11 mouse cellular contexts compared by ENCODE assay signal in genomic region chr1:166898741-166899140, GRCm38 (mm10).
"Had no signal": no experiment of that assay in that cellular context is flagged by ENCODE, and none has a peak within 500 bp of the region (broad histone marks: within the 10 kb centered on the region; RNA-seq: fewer than 3 reads in every experiment).

No protein-coding gene starts in this region.

- ATAC-seq: intestine, postnatal 0 days; lung, postnatal 0 days; midbrain, embryonic 15.5 days had no signal

- DNase-seq: kidney, postnatal 10 days; kidney, postnatal 36 days; left cerebral cortex, postnatal 4 days; liver, postnatal 0 days; lung, embryonic 14.5 days; right cerebral cortex, postnatal 25 days; spleen, adult 18-20 months; thymus, postnatal 4 days had no signal
